Mouse (Mus musculus): ENCODE measurements around the gene Arfgap2.

DNA sequence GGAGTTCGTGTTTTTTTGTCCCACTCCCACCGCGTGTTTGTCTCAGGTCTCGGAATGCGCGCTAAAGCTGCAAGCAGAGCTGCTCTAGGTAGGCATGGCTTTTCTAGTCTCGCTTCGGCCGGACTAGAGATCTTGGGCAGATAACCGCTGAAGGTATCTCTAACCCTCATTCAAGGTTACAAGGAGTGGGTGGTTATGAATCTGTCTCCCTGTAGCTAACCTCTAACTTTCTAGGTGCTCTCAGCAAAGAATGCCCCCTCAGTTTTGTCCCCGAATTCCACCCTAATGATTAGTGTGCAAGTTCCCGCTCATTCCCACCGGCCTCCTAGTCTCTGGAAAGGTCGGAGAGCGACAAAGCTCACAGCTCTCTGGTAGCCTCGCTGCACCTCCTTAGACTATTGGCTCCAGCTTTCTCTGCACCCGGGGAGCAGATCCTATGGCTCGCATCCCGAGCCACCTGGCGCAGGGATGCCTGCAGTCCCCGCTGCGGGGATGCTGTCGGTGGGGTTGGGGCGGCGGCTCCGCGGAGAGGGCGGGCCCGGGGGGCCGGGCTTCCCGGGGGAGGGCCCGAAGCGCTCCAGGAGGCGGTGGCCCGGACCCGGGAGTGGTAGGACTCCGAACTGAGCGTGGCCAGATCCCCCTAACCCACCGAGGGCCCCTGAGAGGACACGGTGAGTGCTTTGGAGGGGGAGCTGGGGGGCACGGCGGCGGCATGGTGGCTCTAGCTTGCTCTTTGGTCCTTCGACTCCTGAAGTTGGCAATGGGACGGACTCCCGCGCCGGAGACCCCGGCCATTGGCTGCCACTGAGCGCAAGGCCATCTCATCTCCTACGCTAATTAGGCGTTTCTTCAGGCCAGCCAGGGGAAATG lies 8.3 kb upstream of the Arfgap2 start:
- TF ChIP-seq CTCF (IDR thresholded peaks at IDR 0.05; ENCODE audit: borderline replicate concordance, control insufficient read depth, extremely low read depth, insufficient read depth, low read length, poor library complexity) = no peak
- no peak for TF ChIP-seq POLR2A (IDR thresholded peaks at IDR 0.05; ENCODE audit: control insufficient read depth, extremely low read depth, insufficient read depth, low read length, poor library complexity)

Data from thymus, adult 2 months (tissue).